Mouse (Mus musculus) E14TG2a.4 (cell line): ENCODE data around the gene Sfrp4.
A peak's percentile ranks its signal among the peaks of the same experiment; 100 is the strongest.
"Not testable (repeated sequence)": the region's sequence is repeated elsewhere in the genome, so short reads cannot be mapped to it uniquely, and the experiment has no call there.

Experiments
- H3K27me3 ChIP-seq: 2 replicates; pipeline ENCODE4 v1.6.1; 2014; ENCODE audit warnings: low read length, control low read depth; ENCODE audit not compliant: insufficient read depth
- H3K36me3 ChIP-seq: 2 replicates; pipeline ENCODE4 v1.6.1; 2014; ENCODE audit warnings: low read length, control low read depth; ENCODE audit not compliant: insufficient read depth
- H3K4me1 ChIP-seq: replicated peaks from 2 replicates; pipeline ENCODE4 v1.6.1; 2014; ENCODE audit warnings: low read depth, low read length, control low read depth
- H3K4me3 ChIP-seq: replicated peaks from 2 replicates; pipeline ENCODE4 v1.5.1; 2014; ENCODE audit warnings: mild to moderate bottlenecking, low read length
- H3K9me3 ChIP-seq: 2 replicates; pipeline ENCODE4 v1.6.1; 2014; ENCODE audit warnings: low read length, control low read depth
- CTCF ChIP-seq: conservative IDR thresholded peaks from 2 replicates; pipeline ENCODE4 v1.5.1; 2014; ENCODE audit warnings: low read length
- NANOG ChIP-seq: IDR thresholded peaks from 2 replicates; pipeline ENCODE4 v1.6.1; 2014; ENCODE audit warnings: borderline replicate concordance, low read length, mixed read lengths
- POU5F1 ChIP-seq: IDR thresholded peaks from 2 replicates; pipeline ENCODE4 v1.6.1; 2014; ENCODE audit warnings: low read length, borderline replicate concordance

The Sfrp4 gene

GRCm38 (mm10) chr13:19622573-19623227, at the start of gene Sfrp4:
Gene Sfrp4 (plus strand): TSS chr13:19623104.
- no peak for TF ChIP-seq NANOG
- TF ChIP-seq CTCF: peak; percentile 38; the same call in 1 of the 2 replicates
- H3K4me1 ChIP-seq: peaks cover 41% of the 10 kb centered on the region
- peak within 1 kb of the TSS; percentile 85 for H3K4me3 ChIP-seq
- no peaks in the 10 kb centered on the region for H3K9me3 ChIP-seq
- H3K27me3 ChIP-seq: peaks cover 37% of the 10 kb centered on the region
- H3K36me3 ChIP-seq: peaks cover 4% of the 10 kb centered on the region; the same call in 1 of the 2 replicates

DNA sequence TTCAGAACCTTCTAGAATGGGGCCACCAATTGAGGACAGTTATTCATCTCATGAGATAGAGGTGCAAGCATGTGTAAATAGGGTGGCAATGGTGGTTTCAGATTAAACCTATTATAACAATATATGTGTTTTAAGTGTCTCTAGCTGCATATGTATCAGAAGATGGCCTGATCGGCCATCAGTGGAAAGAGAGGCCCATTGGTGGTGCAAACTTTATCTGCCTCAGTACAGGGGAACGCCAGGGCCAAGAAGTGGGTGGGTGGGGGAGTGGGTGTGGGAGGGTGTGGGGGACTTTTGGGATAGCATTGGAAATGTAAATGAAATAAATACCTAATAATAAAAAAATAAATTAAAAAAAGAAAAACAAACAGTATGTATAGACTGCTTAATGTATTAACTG, 48.2 kb upstream of the Sfrp4 start:
- peaks cover 27% of the 10 kb centered on the region for H3K4me1 ChIP-seq

DNA sequence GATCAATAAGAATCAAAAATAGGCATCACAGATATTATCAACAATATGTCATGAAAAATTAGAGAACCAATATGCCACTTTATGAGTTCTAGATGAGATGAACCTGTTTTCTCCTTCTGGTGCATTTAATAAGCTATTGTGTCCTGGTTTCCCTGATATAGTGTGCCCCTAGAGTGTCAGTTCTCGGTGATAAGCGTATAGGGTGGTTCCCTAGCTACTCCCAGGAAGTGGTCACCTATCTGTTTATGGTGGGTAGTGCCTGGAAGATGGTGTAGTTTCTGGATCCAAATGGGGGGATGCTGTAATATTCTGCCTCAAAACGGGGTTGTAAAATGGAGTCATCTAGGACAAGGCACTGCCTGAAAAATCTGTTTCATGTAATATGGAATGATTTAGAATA, 47.0 kb upstream of the Sfrp4 start:
- Histone ChIP-seq H3K4me1 (peaks cover 24% of the 10 kb centered on the region), H3K36me3 (no peaks in the 10 kb centered on the region), H3K27me3 (no peaks in the 10 kb centered on the region), H3K4me3 (no peak overlapping the region), H3K9me3 (no peaks in the 10 kb centered on the region)
- TF ChIP-seq CTCF: no peak
- TF ChIP-seq NANOG: no peak
- TF ChIP-seq POU5F1: no peak

More for the DNA sequence above, 48.2 kb upstream of the Sfrp4 start:
- not testable (repeated sequence) for H3K36me3 ChIP-seq, H3K4me3 ChIP-seq, H3K9me3 ChIP-seq, H3K27me3 ChIP-seq

DNA sequence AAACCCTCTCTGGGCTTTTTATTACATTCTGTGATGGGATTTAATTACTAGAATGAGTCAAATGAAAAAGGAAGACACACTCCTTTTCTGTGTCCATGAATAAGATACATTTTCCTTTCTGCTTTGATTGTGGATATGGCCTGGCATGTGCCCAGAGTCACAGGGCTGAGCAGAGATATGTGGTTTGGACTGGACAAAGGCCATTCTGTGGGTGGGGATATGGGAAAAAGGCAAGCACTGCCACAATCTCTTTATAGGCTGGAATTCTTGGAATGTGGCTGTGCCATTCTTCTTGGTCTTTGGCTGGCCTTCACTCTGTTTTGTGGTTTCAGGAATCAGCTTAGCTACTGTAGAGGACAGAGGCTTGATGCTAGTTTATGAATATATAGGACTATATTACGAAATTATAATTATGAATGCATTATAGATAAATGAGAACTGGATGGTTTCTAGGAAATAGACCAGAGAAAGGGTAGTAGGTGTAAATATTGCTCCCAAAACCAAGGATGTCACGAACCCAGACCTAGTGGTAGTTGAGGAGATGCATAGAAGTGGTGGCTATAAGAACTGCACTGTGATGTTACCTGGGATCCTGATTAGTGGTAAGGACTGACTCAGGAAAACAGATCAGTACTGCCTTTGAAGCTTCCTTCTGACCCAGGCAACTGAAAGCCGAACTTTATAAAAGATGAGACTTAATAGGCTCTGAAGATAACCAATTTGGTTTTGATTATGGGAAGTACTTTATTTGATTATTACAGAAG, 31.7 kb upstream of the Sfrp4 start:
- 0 out of 2 replicates have a peak, but pooled peaks cover 3% of the 10 kb centered on the region for H3K36me3 ChIP-seq
- no peaks in the 10 kb centered on the region for H3K9me3 ChIP-seq
- TF ChIP-seq NANOG (no peak), POU5F1 (no peak), CTCF (no peak)
- 0 out of 2 replicates have a peak, but pooled peaks cover 3% of the 10 kb centered on the region for H3K4me1 ChIP-seq
- no peaks in the 10 kb centered on the region for H3K27me3 ChIP-seq
- no peak overlapping the region for H3K4me3 ChIP-seq

- 0 out of 2 replicates have a peak, but pooled peaks cover 3% of the 10 kb centered on the region for H3K36me3 ChIP-seq
- H3K27me3 ChIP-seq: no peaks in the 10 kb centered on the region
- no peak overlapping the region for H3K4me3 ChIP-seq
- H3K4me1 ChIP-seq: peaks cover 26% of the 10 kb centered on the region
- no peaks in the 10 kb centered on the region for H3K9me3 ChIP-seq
- TF ChIP-seq POU5F1 (no peak), NANOG (no peak), CTCF (no peak)
These were observed 27.8 kb upstream of the Sfrp4 start for GRCm38 (mm10) chr13:19595141-19595540.

DNA sequence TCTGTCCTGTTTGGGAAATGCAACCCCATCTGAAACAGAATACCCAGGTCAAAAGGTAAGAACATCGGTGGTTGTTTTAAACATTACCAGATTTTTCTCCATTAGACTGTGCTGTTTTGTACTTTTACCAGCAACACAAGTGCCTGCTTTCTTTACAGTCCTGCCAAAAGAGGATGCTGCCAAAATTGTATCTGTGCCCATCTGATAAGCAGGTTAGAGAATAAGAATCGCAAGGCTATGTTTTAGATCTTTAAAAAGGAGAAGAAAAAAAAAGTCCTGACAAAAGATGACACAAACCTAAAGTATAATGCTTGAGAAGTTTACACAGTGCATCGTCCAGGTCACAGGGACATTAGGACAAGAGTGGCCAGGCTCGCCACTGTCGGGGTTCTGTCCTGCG, 23.7 kb upstream of the Sfrp4 start:
- Histone ChIP-seq H3K9me3 (no peaks in the 10 kb centered on the region), H3K36me3 (0 out of 2 replicates have a peak, but pooled peaks cover under 1% of the 10 kb centered on the region), H3K4me3 (no peak overlapping the region), H3K4me1 (peaks cover 26% of the 10 kb centered on the region), H3K27me3 (no peaks in the 10 kb centered on the region)
- no peak for TF ChIP-seq CTCF
- no peak for TF ChIP-seq NANOG
- no peak for TF ChIP-seq POU5F1

GRCm38 (mm10) chr13:19602531-19602930, 20.4 kb upstream of the Sfrp4 start:
- Histone ChIP-seq H3K9me3 (no peaks in the 10 kb centered on the region), H3K4me1 (peaks cover 12% of the 10 kb centered on the region), H3K36me3 (no peaks in the 10 kb centered on the region), H3K4me3 (no peak overlapping the region), H3K27me3 (no peaks in the 10 kb centered on the region)
- TF ChIP-seq POU5F1: no peak
- TF ChIP-seq CTCF: no peak
- TF ChIP-seq NANOG: no peak

- H3K4me3 ChIP-seq: no peak overlapping the region
- no peaks in the 10 kb centered on the region for H3K27me3 ChIP-seq
- H3K4me1 ChIP-seq: 0 out of 2 replicates have a peak, but pooled peaks cover 4% of the 10 kb centered on the region
- no peaks in the 10 kb centered on the region for H3K36me3 ChIP-seq
- no peaks in the 10 kb centered on the region for H3K9me3 ChIP-seq
- TF ChIP-seq CTCF (no peak), POU5F1 (no peak), NANOG (no peak)
These were observed 19.2 kb upstream of the Sfrp4 start for GRCm38 (mm10) chr13:19603719-19604118.

DNA sequence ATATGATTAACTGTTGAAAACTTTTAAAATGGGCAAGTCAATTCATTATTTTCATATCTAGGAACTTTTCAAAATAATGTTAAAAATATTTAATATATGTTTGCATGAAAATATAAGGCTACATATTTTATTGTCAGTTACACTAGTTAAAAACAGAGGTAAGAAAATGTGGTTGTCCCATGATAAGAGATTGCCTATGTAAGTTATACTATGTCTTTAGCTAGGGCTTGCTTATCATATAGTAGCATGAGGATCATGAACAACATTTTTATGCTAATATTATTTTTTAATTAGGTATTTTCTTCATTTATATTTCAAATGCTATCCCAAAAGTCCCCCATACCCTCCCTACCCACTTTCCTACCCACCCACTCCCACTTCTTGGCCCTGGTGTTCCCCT, 18.0 kb upstream of the Sfrp4 start:
- TF ChIP-seq POU5F1 (no peak), NANOG (no peak), CTCF (no peak)
- H3K9me3 ChIP-seq: no peaks in the 10 kb centered on the region
- no peaks in the 10 kb centered on the region for H3K27me3 ChIP-seq
- no peaks in the 10 kb centered on the region for H3K36me3 ChIP-seq
- H3K4me1 ChIP-seq: no peaks in the 10 kb centered on the region
- no peak overlapping the region for H3K4me3 ChIP-seq
